Mouse (Mus musculus) cortical plate, adult 2 months (tissue): Measurements from ENCODE around the gene Ugt1a6a.
"Not testable (repeated sequence)": the region's sequence is repeated elsewhere in the genome, so short reads cannot be mapped to it uniquely, and the experiment has no call there.

ENCODE experiments used
- CTCF ChIP-seq: fragments of 200-500 bp; IDR thresholded peaks from 2 replicates; pipeline ENCODE4 v1.5.1; 2011; ENCODE audit warnings: mild to moderate bottlenecking, control low read depth, low read length; ENCODE audit not compliant: insufficient read depth; ENCODE audit errors: extremely low read depth
- POLR2A ChIP-seq: fragments of 200-500 bp; IDR thresholded peaks from 2 replicates; pipeline ENCODE4 v1.6.1; 2011; ENCODE audit warnings: mild to moderate bottlenecking, low read length, control low read depth; ENCODE audit not compliant: insufficient read depth; ENCODE audit errors: extremely low read depth

- TF ChIP-seq CTCF, POLR2A: not testable (repeated sequence)
Observed at GRCm38 (mm10) chr1:88121521-88121920, 13.1 kb upstream of the Ugt1a6a start.
